30 mouse cellular contexts compared by ENCODE assay signal in genomic region chr16:92357023-92357422, GRCm38 (mm10). TPM values are rescaled to one million over a fixed set of nuclear protein-coding genes. Genes with fewer than 3 reads are reported as not detected.
DNase-seq lines count a peak whose midpoint lies in the region; ATAC-seq and TF ChIP-seq lines count a peak whose summit lies in the region.
"Had no signal": no experiment of that assay in that cellular context is flagged by ENCODE, and none has a peak within 500 bp of the region (broad histone marks: within the 10 kb centered on the region; RNA-seq: fewer than 3 reads in every experiment).

No protein-coding gene starts in this region.

- no peak overlapping the region; the same call in 1 of the 2 replicates for H3K27ac ChIP-seq in heart, embryonic 11.5 days (ENCODE audit: low read depth, low read length)
- peak overlapping the region; percentile 92 for H3K27ac ChIP-seq in heart, postnatal 0 days (ENCODE audit: low read depth)
- H3K27ac ChIP-seq in heart, adult 2 months = no peak overlapping the region
- H3K27ac ChIP-seq in midbrain, embryonic 10.5 days (replicated peaks) = 0 out of 2 replicates have a peak overlapping the region, but pooled peaks have one; percentile 23
- H3K27ac ChIP-seq in midbrain, embryonic 11.5 days (ENCODE audit: low read depth, low read length) = no peak overlapping the region
- H3K27ac ChIP-seq: forebrain, embryonic 15.5 days; limb, embryonic 15.5 days; macrophage had no signal

- no peak for TF ChIP-seq EP300 in heart, postnatal 0 days (IDR thresholded peaks at IDR 0.05; ENCODE audit: low read depth)
- TF ChIP-seq EP300 in heart, adult 2 months (IDR thresholded peaks at IDR 0.05; ENCODE audit: insufficient read depth, low read depth, low read length) = no peak

- WGBS in heart, embryonic 11.5 days (ENCODE audit: insufficient replicate concordance) = 54% methylated on average over 9 of the region's 9 CpGs
- 43% methylated on average over 9 of the region's 9 CpGs for WGBS in heart, postnatal 0 days
- 58% methylated on average over 9 of the region's 9 CpGs for WGBS in heart, adult 2 months
- WGBS in midbrain, embryonic 10.5 days = 71% methylated on average over 9 of the region's 9 CpGs
- 69% methylated on average over 9 of the region's 9 CpGs for WGBS in midbrain, embryonic 11.5 days

- intact Hi-C loops in heart, postnatal 25 days (cut with DNase I) = no loop called here
- intact Hi-C loops in heart, adult 2 months (cut with DNase I) = no loop called here

- ATAC-seq in heart, embryonic 11.5 days (replicated peaks; ENCODE audit: insufficient number of reproducible peaks, low FRiP score, low TSS enrichment) = no peak
- ATAC-seq in heart, postnatal 0 days (ENCODE audit: insufficient read depth, low read depth) = peak; percentile 69
- no peak for ATAC-seq in midbrain, embryonic 11.5 days (ENCODE audit: low FRiP score)
- ATAC-seq: forebrain, embryonic 15.5 days; inflammation-experienced regulatory T-cells, adult 6 months; lung, postnatal 0 days had no signal

- H3K36me3 ChIP-seq in heart, embryonic 11.5 days (ENCODE audit: control insufficient read depth, insufficient read depth, low read length) = no peaks in the 10 kb centered on the region
- H3K36me3 ChIP-seq in heart, postnatal 0 days (replicated peaks; ENCODE audit: control insufficient read depth, insufficient read depth, low read length) = no peaks in the 10 kb centered on the region
- no peaks in the 10 kb centered on the region for H3K36me3 ChIP-seq in heart, adult 2 months (ENCODE audit: control insufficient read depth, insufficient read depth, low read length)
- no peaks in the 10 kb centered on the region for H3K36me3 ChIP-seq in midbrain, embryonic 10.5 days
- no peaks in the 10 kb centered on the region for H3K36me3 ChIP-seq in midbrain, embryonic 11.5 days (ENCODE audit: control insufficient read depth, insufficient read depth, low read length)
- H3K36me3 ChIP-seq: forebrain, embryonic 15.5 days; limb, embryonic 15.5 days had no signal

- TF ChIP-seq CTCF in heart, postnatal 0 days (IDR thresholded peaks at IDR 0.05; ENCODE audit: low read depth) = no peak
- TF ChIP-seq CTCF in heart, adult 2 months (IDR thresholded peaks at IDR 0.05) = no peak

- H3K4me3 ChIP-seq in heart, embryonic 11.5 days (ENCODE audit: low read depth, low read length) = no peak overlapping the region
- H3K4me3 ChIP-seq in heart, postnatal 0 days (ENCODE audit: low read depth, low read length) = no peak overlapping the region
- H3K4me3 ChIP-seq in heart, adult 2 months = no peak overlapping the region
- no peak overlapping the region for H3K4me3 ChIP-seq in midbrain, embryonic 10.5 days
- no peak overlapping the region for H3K4me3 ChIP-seq in midbrain, embryonic 11.5 days (ENCODE audit: low read depth, low read length)
- H3K4me3 ChIP-seq: forebrain, embryonic 15.5 days; limb, embryonic 15.5 days had no signal

- no peaks in the 10 kb centered on the region for H3K9me3 ChIP-seq in heart, embryonic 11.5 days (replicated peaks; ENCODE audit: control insufficient read depth, low read length)
- no peaks in the 10 kb centered on the region for H3K9me3 ChIP-seq in heart, postnatal 0 days (replicated peaks; ENCODE audit: control insufficient read depth, low read length)
- H3K9me3 ChIP-seq in midbrain, embryonic 10.5 days (replicated peaks) = no peaks in the 10 kb centered on the region
- no peaks in the 10 kb centered on the region for H3K9me3 ChIP-seq in midbrain, embryonic 11.5 days (ENCODE audit: control insufficient read depth, low read length)
- H3K9me3 ChIP-seq: forebrain, embryonic 15.5 days; limb, embryonic 15.5 days had no signal

- TF ChIP-seq POLR2A in heart, adult 2 months (IDR thresholded peaks at IDR 0.05; ENCODE audit: insufficient read depth, low read depth, low read length) = no peak

- no peak for DNase-seq in heart, postnatal 25 days (ENCODE audit: low spot score)
- DNase-seq in heart, postnatal 0 days (ENCODE audit: low spot score) = peak; percentile 55
- no peak for DNase-seq in heart, adult 2 months
- no peak for DNase-seq in midbrain, embryonic 10.5 days (ENCODE audit: low spot score)
- no peak for DNase-seq in midbrain, embryonic 11.5 days (ENCODE audit: low spot score, missing footprints)
- no peak for DNase-seq in spleen, adult 12 weeks (ENCODE audit: low spot score)
- DNase-seq: adrenal gland, postnatal 36 days; cerebellum, adult 9-10 months; gastrocnemius, postnatal 14 days; heart, adult 11 months; kidney, postnatal 14 days; left cerebral cortex, postnatal 4 days; right cerebral cortex, postnatal 25 days had no signal

- peak overlapping the region; percentile 44; the same call in 1 of the 2 replicates for H3K9ac ChIP-seq in heart, embryonic 11.5 days (ENCODE audit: low read depth, low read length)
- H3K9ac ChIP-seq in heart, postnatal 0 days (replicated peaks; ENCODE audit: low read depth, low read length) = peak overlapping the region; percentile 48; the same call in 1 of the 2 replicates
- H3K9ac ChIP-seq in heart, adult 2 months (ENCODE audit: low read depth, low read length) = no peak overlapping the region
- H3K9ac ChIP-seq in midbrain, embryonic 11.5 days (ENCODE audit: low read length) = no peak overlapping the region
- H3K9ac ChIP-seq: forebrain, embryonic 15.5 days; limb, embryonic 15.5 days had no signal

- 0 out of 2 replicates have a peak overlapping the region, but pooled peaks have one; percentile 25 for H3K4me2 ChIP-seq in heart, embryonic 11.5 days
- H3K4me2 ChIP-seq in heart, postnatal 0 days (ENCODE audit: low read depth, low read length) = peak overlapping the region; percentile 63
- no peak overlapping the region for H3K4me2 ChIP-seq in midbrain, embryonic 11.5 days
- H3K4me2 ChIP-seq: forebrain, embryonic 15.5 days; limb, embryonic 15.5 days had no signal

- no peaks in the 10 kb centered on the region for H3K27me3 ChIP-seq in heart, embryonic 11.5 days (ENCODE audit: control insufficient read depth, insufficient read depth, low read length)
- H3K27me3 ChIP-seq in heart, postnatal 0 days (ENCODE audit: control insufficient read depth, insufficient read depth, low read length) = no peaks in the 10 kb centered on the region
- H3K27me3 ChIP-seq in heart, adult 2 months (ENCODE audit: control insufficient read depth, insufficient read depth, low read length) = no peaks in the 10 kb centered on the region
- H3K27me3 ChIP-seq in midbrain, embryonic 10.5 days (ENCODE audit: low read depth, poor library complexity, severe bottlenecking) = peaks cover 45% of the 10 kb centered on the region
- no peaks in the 10 kb centered on the region for H3K27me3 ChIP-seq in midbrain, embryonic 11.5 days (ENCODE audit: control insufficient read depth, insufficient read depth, low read length)
- H3K27me3 ChIP-seq: forebrain, embryonic 15.5 days had no signal

- H3K79me2 ChIP-seq in heart, adult 2 months (replicated peaks; ENCODE audit: control insufficient read depth, insufficient read depth, low read length) = no peaks in the 10 kb centered on the region

- H3K4me1 ChIP-seq in heart, embryonic 11.5 days (ENCODE audit: control insufficient read depth, insufficient read depth, low read length) = peaks cover 38% of the 10 kb centered on the region
- H3K4me1 ChIP-seq in heart, postnatal 0 days (ENCODE audit: control insufficient read depth, insufficient read depth) = peaks cover 40% of the 10 kb centered on the region
- no peaks in the 10 kb centered on the region for H3K4me1 ChIP-seq in heart, adult 2 months (ENCODE audit: control insufficient read depth, insufficient read depth, low read length)
- peaks cover 28% of the 10 kb centered on the region for H3K4me1 ChIP-seq in midbrain, embryonic 10.5 days
- peaks cover 10% of the 10 kb centered on the region; the same call in 1 of the 2 replicates for H3K4me1 ChIP-seq in midbrain, embryonic 11.5 days (ENCODE audit: control insufficient read depth, insufficient read depth, low read length)

RNA-seq across cellular contexts. Expression of gene Kcne1, which starts 2.2 kb away (rescaled TPM):
- polyA plus RNA-seq in heart, embryonic 11.5 days (2014; fragmentation: Nextera tagmentation; extraction: Ambion mirVana) = 64.5 TPM in 2 replicates
- 10 to 100 TPM; 39.8 to 40.1 TPM for total RNA-seq in heart, postnatal 25 days (2021)
- 182 and 283 TPM in 2 replicates for total RNA-seq in heart, postnatal 0 days (2014; rRNA removed; ENCODE audit: low replicate concordance)
- polyA plus RNA-seq in heart, postnatal 0 days (2015; fragmentation: Nextera tagmentation; extraction: Ambion mirVana) = 324 and 415 TPM in 2 replicates
- total RNA-seq in heart, adult 2 months (2021) = 10 to 100 TPM in 1 of 2 experiments, 1 to 10 TPM in 1; 6.9 to 11.6 TPM
- polyA plus RNA-seq in heart, adult 2 months (2012; rRNA removed) = 34.8 and 36.5 TPM in 2 replicates
- 0.41 and 0.55 TPM in 2 replicates for polyA plus RNA-seq in midbrain, embryonic 10.5 days (2016; fragmentation: Nextera tagmentation; extraction: Ambion mirVana)
- polyA plus RNA-seq in midbrain, embryonic 11.5 days (2014; fragmentation: Nextera tagmentation; extraction: Ambion mirVana) = 0.16 TPM in 1 of 2 replicates, not detected in the other
- total RNA-seq: adrenal gland, adult 18-20 months; adrenal gland, postnatal 36 days; ES-E14; gastrocnemius, postnatal 14 days; layer of hippocampus, adult 18-20 months; layer of hippocampus, postnatal 14 days; left cerebral cortex, postnatal 4 days; monocyte, adult 5-6 weeks had no signal
- polyA plus RNA-seq: forebrain, embryonic 15.5 days; inflammation-experienced regulatory T-cells, adult 6 months; liver, embryonic 16.5 days; macrophage; spleen, adult 2 months had no signal

RNA-seq across cellular contexts. Expression of gene Fam243, which starts 35.8 kb away (rescaled TPM):
- polyA plus RNA-seq in heart, embryonic 11.5 days (2014; fragmentation: Nextera tagmentation; extraction: Ambion mirVana) = not detected in 2 replicates
- 1 to 10 TPM in 1 of 2 experiments, under 1 TPM in 1; 0.75 to 1.4 TPM for total RNA-seq in heart, postnatal 25 days (2021)
- total RNA-seq in heart, postnatal 0 days (2014; rRNA removed; ENCODE audit: low replicate concordance) = not detected in 2 replicates
- 0.05 TPM in 1 of 2 replicates, not detected in the other for polyA plus RNA-seq in heart, postnatal 0 days (2015; fragmentation: Nextera tagmentation; extraction: Ambion mirVana)
- total RNA-seq in heart, adult 2 months (2021) = 1 to 10 TPM in 1 of 2 experiments, under 1 TPM in 1; 0.78 to 1.2 TPM
- 0.14 and 0.20 TPM in 2 replicates for polyA plus RNA-seq in heart, adult 2 months (2012; rRNA removed)
- 0.07 TPM in 1 of 2 replicates, not detected in the other for polyA plus RNA-seq in midbrain, embryonic 10.5 days (2016; fragmentation: Nextera tagmentation; extraction: Ambion mirVana)
- 0.08 TPM in 1 of 2 replicates, not detected in the other for polyA plus RNA-seq in midbrain, embryonic 11.5 days (2014; fragmentation: Nextera tagmentation; extraction: Ambion mirVana)
- total RNA-seq: adrenal gland, adult 18-20 months; adrenal gland, postnatal 36 days; ES-E14; gastrocnemius, postnatal 14 days; layer of hippocampus, adult 18-20 months; layer of hippocampus, postnatal 14 days; left cerebral cortex, adult 8-10 months; left cerebral cortex, postnatal 4 days; monocyte, adult 5-6 weeks had no signal
- polyA plus RNA-seq: embryonic facial prominence, embryonic 14.5 days; inflammation-experienced regulatory T-cells, adult 6 months; limb, embryonic 15.5 days; liver, embryonic 16.5 days; lung, postnatal 0 days; macrophage; neural tube, embryonic 11.5 days; spleen, adult 2 months; urinary bladder, adult 2 months had no signal

RNA-seq across cellular contexts. Expression of gene Smim11, which starts 55.9 kb away (rescaled TPM):
- 117 and 119 TPM in 2 replicates for polyA plus RNA-seq in heart, embryonic 11.5 days (2014; fragmentation: Nextera tagmentation; extraction: Ambion mirVana)
- total RNA-seq in heart, postnatal 25 days (2021) = 10 to 100 TPM; 75.9 to 77.2 TPM
- 12.3 and 17.5 TPM in 2 replicates for total RNA-seq in heart, postnatal 0 days (2014; rRNA removed; ENCODE audit: low replicate concordance)
- polyA plus RNA-seq in heart, postnatal 0 days (2015; fragmentation: Nextera tagmentation; extraction: Ambion mirVana) = 165 and 187 TPM in 2 replicates
- 10 to 100 TPM; 76.1 to 89.9 TPM for total RNA-seq in heart, adult 2 months (2021)
- 46.9 and 55.4 TPM in 2 replicates for polyA plus RNA-seq in heart, adult 2 months (2012; rRNA removed)
- polyA plus RNA-seq in midbrain, embryonic 10.5 days (2016; fragmentation: Nextera tagmentation; extraction: Ambion mirVana) = 126 and 133 TPM in 2 replicates
- polyA plus RNA-seq in midbrain, embryonic 11.5 days (2014; fragmentation: Nextera tagmentation; extraction: Ambion mirVana) = 137 and 143 TPM in 2 replicates

Comparison
In these comparisons a context has a peak if more than half of its experiments do, and no peak if none do; other contexts are left out.
1. H3K27ac ChIP-seq: peak in heart, postnatal 0 days (single experiment) and midbrain, embryonic 10.5 days (single experiment); none in heart, embryonic 11.5 days (single experiment), heart, adult 2 months (single experiment) and midbrain, embryonic 11.5 days (single experiment).
2. H3K9ac ChIP-seq: peak in heart, embryonic 11.5 days (single experiment) and heart, postnatal 0 days (single experiment); none in heart, adult 2 months (single experiment) and midbrain, embryonic 11.5 days (single experiment).
3. RNA of gene Kcne1, which starts 2.2 kb away (polyA plus RNA-seq): 324 to 415 TPM in heart, postnatal 0 days, 64.5 TPM in heart, embryonic 11.5 days and 34.8 to 36.5 TPM in heart, adult 2 months; 0.41 to 0.55 TPM in midbrain, embryonic 10.5 days and 0.16 TPM in midbrain, embryonic 11.5 days; every median in the first group is over 10 times any median in the second.